Mouse (Mus musculus) spleen, adult 10 weeks (tissue): ENCODE data around the gene AA467197. TPM values are rescaled to one million over a fixed set of nuclear protein-coding genes. Genes with fewer than 3 reads are reported as not detected.

Experiments
- polyA plus RNA-seq: library from polyadenylated mRNA; stranded (reverse); fragments of 350-450 nt; fragmentation: Illumina TruSeq; extraction: RNeasy Lipid Tissue Mini Kit (QIAGEN cat#74804); gene quantifications from one replicate; pipeline ENCODE4 v1.2.3, GENCODE M21; 2015; ENCODE audit warnings: low replicate concordance; ENCODE audit not compliant: insufficient read depth

AA467197 gene
- 0.61 TPM for polyA plus RNA-seq

GRCm38 (mm10) chr2:122636686-122637085, at the start of gene AA467197:
Gene AA467197 (plus strand): TSS chr2:122636986.

GRCm38 (mm10) chr2:122610746-122611653, 25.8 kb upstream of the AA467197 start, which contains the start of gene Gatm:
Gene Gatm (minus strand): TSS chr2:122611303.

Other genes starting within 250 kb of the AA467197 start
- 162 TPM for gene Slc28a2, start 210.5 kb upstream of the AA467197 start, polyA plus RNA-seq
- 15.0 TPM for gene Gm14085, start 152.0 kb upstream of the AA467197 start, polyA plus RNA-seq
- 25.4 TPM for gene Gatm, start 25.7 kb upstream of the AA467197 start, polyA plus RNA-seq
- 17.9 TPM for gene Slc30a4, start 65.7 kb downstream of the AA467197 start, polyA plus RNA-seq
- 46.5 TPM for gene Bloc1s6, start 101.5 kb downstream of the AA467197 start, polyA plus RNA-seq
- 19.1 TPM for gene Sqor, start 128.3 kb downstream of the AA467197 start, polyA plus RNA-seq